Mouse (Mus musculus): ENCODE measurements at regions not wholly inside any gene's neighbourhood (a gene's known extent, or its start where the extent isn't known, plus 50 kb on each side); places are given as distances from the start of the nearest gene placed in this dataset.

GRCm38 (mm10) chr16:77252349-77252748 is 238.8 kb downstream of the Usp25 start:
- Histone ChIP-seq H3K27ac (ENCODE audit: low read depth, low read length) (no peak overlapping the region), H3K27me3 (ENCODE audit: control insufficient read depth, insufficient read depth, low read length) (no peaks in the 10 kb centered on the region), H3K9ac (ENCODE audit: low read depth, low read length) (no peak overlapping the region), H3K4me2 (replicated peaks; ENCODE audit: low read depth, low read length) (no peak overlapping the region), H3K4me1 (ENCODE audit: control insufficient read depth, insufficient read depth, low read length) (no peaks in the 10 kb centered on the region), H3K4me3 (ENCODE audit: low read length) (no peak overlapping the region), H3K9me3 (ENCODE audit: control insufficient read depth, low read length) (no peaks in the 10 kb centered on the region), H3K36me3 (ENCODE audit: control insufficient read depth, insufficient read depth, low read length) (no peaks in the 10 kb centered on the region)
- 55% methylated on average over 3 of the region's 3 CpGs for WGBS
- ATAC-seq (ENCODE audit: low FRiP score, low TSS enrichment), result no peak

DNA sequence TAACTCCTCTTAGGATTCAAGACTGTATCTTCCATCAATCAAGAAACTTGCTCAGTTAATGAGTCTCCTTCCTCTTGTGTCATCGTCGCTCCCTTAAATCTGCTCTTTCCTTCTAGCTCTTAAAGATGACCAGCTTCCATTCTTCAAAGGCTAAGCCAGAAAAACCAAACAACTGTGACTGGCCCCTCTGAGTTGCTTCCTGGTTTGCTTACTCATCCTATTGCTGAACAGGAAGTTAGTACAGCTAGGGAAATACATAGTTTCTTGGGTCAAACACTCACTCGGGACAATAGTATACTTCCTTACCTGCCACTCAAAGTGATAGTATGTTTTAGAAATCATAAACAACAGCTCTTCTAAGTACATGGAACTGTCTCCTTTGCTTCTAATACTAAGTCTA is 237.9 kb downstream of the Usp25 start:
- no peak overlapping the region for H3K27ac ChIP-seq (ENCODE audit: low read depth, low read length)
- 49% methylated on average over 3 of the region's 3 CpGs for WGBS

GRCm38 (mm10) chr16:77240876-77241275 is 227.4 kb downstream of the Usp25 start:
- WGBS, result 50% methylated on average over 6 of the region's 6 CpGs
- H3K4me3 ChIP-seq (ENCODE audit: low read length), result no peak overlapping the region

More for the DNA sequence above, 237.9 kb downstream of the Usp25 start:
- no peaks in the 10 kb centered on the region for H3K9me3 ChIP-seq (ENCODE audit: control insufficient read depth, low read length)
- H3K36me3 ChIP-seq (ENCODE audit: control insufficient read depth, insufficient read depth, low read length), result no peaks in the 10 kb centered on the region
- no peak overlapping the region for H3K4me3 ChIP-seq (ENCODE audit: low read length)
- no peak overlapping the region for H3K4me2 ChIP-seq (replicated peaks; ENCODE audit: low read depth, low read length)
- no peaks in the 10 kb centered on the region for H3K4me1 ChIP-seq (ENCODE audit: control insufficient read depth, insufficient read depth, low read length)
- no peak overlapping the region for H3K9ac ChIP-seq (ENCODE audit: low read depth, low read length)
- no peaks in the 10 kb centered on the region for H3K27me3 ChIP-seq (ENCODE audit: control insufficient read depth, insufficient read depth, low read length)
- no peak for ATAC-seq (ENCODE audit: low FRiP score, low TSS enrichment)

GRCm38 (mm10) chr16:77239176-77239790 is 225.8 kb downstream of the Usp25 start:
- Histone ChIP-seq H3K36me3 (ENCODE audit: control insufficient read depth, insufficient read depth, low read length) (no peaks in the 10 kb centered on the region), H3K4me2 (replicated peaks; ENCODE audit: low read depth, low read length) (no peak overlapping the region), H3K9ac (ENCODE audit: low read depth, low read length) (no peak overlapping the region), H3K9me3 (ENCODE audit: control insufficient read depth, low read length) (no peaks in the 10 kb centered on the region), H3K27me3 (ENCODE audit: control insufficient read depth, insufficient read depth, low read length) (no peaks in the 10 kb centered on the region), H3K4me3 (ENCODE audit: low read length) (no peak overlapping the region), H3K27ac (ENCODE audit: low read depth, low read length) (no peak overlapping the region), H3K4me1 (ENCODE audit: control insufficient read depth, insufficient read depth, low read length) (no peaks in the 10 kb centered on the region)
- ATAC-seq (ENCODE audit: low FRiP score, low TSS enrichment), result no peak
- WGBS, result 55% methylated on average over 9 of the region's 9 CpGs

More at GRCm38 (mm10) chr16:77240876-77241275, 227.4 kb downstream of the Usp25 start:
- Histone ChIP-seq H3K36me3 (ENCODE audit: control insufficient read depth, insufficient read depth, low read length) (no peaks in the 10 kb centered on the region), H3K4me1 (ENCODE audit: control insufficient read depth, insufficient read depth, low read length) (no peaks in the 10 kb centered on the region), H3K27ac (ENCODE audit: low read depth, low read length) (no peak overlapping the region), H3K27me3 (ENCODE audit: control insufficient read depth, insufficient read depth, low read length) (no peaks in the 10 kb centered on the region), H3K4me2 (replicated peaks; ENCODE audit: low read depth, low read length) (no peak overlapping the region), H3K9ac (ENCODE audit: low read depth, low read length) (no peak overlapping the region), H3K9me3 (ENCODE audit: control insufficient read depth, low read length) (no peaks in the 10 kb centered on the region)
- ATAC-seq (ENCODE audit: low FRiP score, low TSS enrichment), result no peak

DNA sequence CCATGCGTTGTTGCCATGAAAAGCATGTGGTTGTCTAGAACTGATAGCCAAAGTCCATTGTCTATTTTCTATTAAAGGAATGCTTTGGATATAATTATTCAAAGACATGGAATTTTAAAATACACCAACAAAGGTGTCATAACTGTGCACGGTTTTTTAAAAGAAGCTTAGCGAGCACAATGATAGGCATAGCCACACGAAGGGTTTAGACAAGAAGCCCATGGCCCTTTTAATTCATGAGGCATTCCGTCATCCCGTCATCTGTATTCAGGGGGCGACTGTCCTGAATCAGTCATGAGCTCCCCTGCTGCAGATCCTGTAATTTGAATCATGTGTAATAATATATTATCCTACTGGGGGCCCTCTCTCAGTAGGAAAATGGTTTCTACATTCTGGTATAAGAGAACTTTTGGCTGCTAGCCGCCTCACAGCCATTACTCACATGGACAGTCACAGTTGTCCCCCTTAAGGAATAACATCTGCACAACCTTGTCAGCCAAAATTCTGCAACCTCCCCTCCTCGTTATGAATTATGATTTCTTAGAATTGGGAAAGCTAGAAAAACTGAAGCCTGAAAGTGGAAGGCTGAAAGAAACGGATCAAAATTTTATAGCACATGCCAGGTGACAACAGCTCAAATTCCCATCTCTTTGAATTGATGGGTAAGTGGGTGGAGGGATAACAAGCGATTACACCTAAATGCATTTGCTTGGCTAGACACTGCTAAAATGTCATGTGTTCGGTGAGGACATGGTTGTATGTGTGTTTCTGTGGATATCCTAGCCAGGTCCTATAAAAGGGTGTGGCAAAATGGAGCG is 225.1 kb downstream of the Usp25 start:
- Histone ChIP-seq H3K36me3 (ENCODE audit: control insufficient read depth, insufficient read depth, low read length) (no peaks in the 10 kb centered on the region), H3K9ac (ENCODE audit: low read depth, low read length) (no peak overlapping the region), H3K27ac (ENCODE audit: low read depth, low read length) (no peak overlapping the region), H3K27me3 (ENCODE audit: control insufficient read depth, insufficient read depth, low read length) (no peaks in the 10 kb centered on the region), H3K4me2 (replicated peaks; ENCODE audit: low read depth, low read length) (no peak overlapping the region), H3K9me3 (ENCODE audit: control insufficient read depth, low read length) (no peaks in the 10 kb centered on the region), H3K4me3 (ENCODE audit: low read length) (no peak overlapping the region), H3K4me1 (ENCODE audit: control insufficient read depth, insufficient read depth, low read length) (no peaks in the 10 kb centered on the region)
- whole genome bisulfite sequencing, result 56% methylated on average over 13 of the region's 13 CpGs
- ATAC-seq (ENCODE audit: low FRiP score, low TSS enrichment), result no peak

- Histone ChIP-seq H3K9me3 (ENCODE audit: control insufficient read depth, low read length) (no peaks in the 10 kb centered on the region), H3K4me1 (ENCODE audit: control insufficient read depth, insufficient read depth, low read length) (no peaks in the 10 kb centered on the region), H3K27me3 (ENCODE audit: control insufficient read depth, insufficient read depth, low read length) (no peaks in the 10 kb centered on the region), H3K36me3 (ENCODE audit: control insufficient read depth, insufficient read depth, low read length) (no peaks in the 10 kb centered on the region), H3K27ac (ENCODE audit: low read depth, low read length) (no peak overlapping the region), H3K4me3 (ENCODE audit: low read length) (no peak overlapping the region), H3K9ac (ENCODE audit: low read depth, low read length) (no peak overlapping the region), H3K4me2 (replicated peaks; ENCODE audit: low read depth, low read length) (no peak overlapping the region)
- 72% methylated on average over 7 of the region's 7 CpGs for WGBS
- ATAC-seq (ENCODE audit: low FRiP score, low TSS enrichment), result no peak
Observed at GRCm38 (mm10) chr16:77237631-77238357, 224.3 kb downstream of the Usp25 start.

DNA sequence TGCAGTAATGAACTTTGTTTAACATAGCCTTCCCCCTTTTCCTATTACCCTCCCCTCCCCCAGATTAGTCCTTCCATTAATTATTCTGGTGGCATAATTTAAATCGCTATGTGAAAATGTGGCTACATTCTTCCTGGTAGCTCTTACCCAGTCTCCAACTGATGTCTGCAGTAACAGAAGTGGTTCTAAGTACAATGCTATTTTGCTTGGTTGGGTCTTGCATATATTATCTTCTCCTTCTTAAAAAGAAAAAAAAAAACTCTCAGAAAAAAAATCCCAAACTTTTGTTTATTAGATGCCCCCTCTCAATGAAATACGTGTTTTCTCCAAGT is 223.7 kb downstream of the Usp25 start:
- Histone ChIP-seq H3K4me1 (ENCODE audit: control insufficient read depth, insufficient read depth, low read length) (no peaks in the 10 kb centered on the region), H3K4me3 (ENCODE audit: low read length) (no peak overlapping the region), H3K27ac (ENCODE audit: low read depth, low read length) (no peak overlapping the region), H3K9ac (ENCODE audit: low read depth, low read length) (no peak overlapping the region), H3K4me2 (replicated peaks; ENCODE audit: low read depth, low read length) (peak overlapping the region; percentile 19; the same call in 1 of the 2 replicates), H3K36me3 (ENCODE audit: control insufficient read depth, insufficient read depth, low read length) (no peaks in the 10 kb centered on the region), H3K9me3 (ENCODE audit: control insufficient read depth, low read length) (no peaks in the 10 kb centered on the region), H3K27me3 (ENCODE audit: control insufficient read depth, insufficient read depth, low read length) (no peaks in the 10 kb centered on the region)
- ATAC-seq (ENCODE audit: low FRiP score, low TSS enrichment), result no peak
- WGBS, result 76% methylated on average over 2 of the region's 2 CpGs

DNA sequence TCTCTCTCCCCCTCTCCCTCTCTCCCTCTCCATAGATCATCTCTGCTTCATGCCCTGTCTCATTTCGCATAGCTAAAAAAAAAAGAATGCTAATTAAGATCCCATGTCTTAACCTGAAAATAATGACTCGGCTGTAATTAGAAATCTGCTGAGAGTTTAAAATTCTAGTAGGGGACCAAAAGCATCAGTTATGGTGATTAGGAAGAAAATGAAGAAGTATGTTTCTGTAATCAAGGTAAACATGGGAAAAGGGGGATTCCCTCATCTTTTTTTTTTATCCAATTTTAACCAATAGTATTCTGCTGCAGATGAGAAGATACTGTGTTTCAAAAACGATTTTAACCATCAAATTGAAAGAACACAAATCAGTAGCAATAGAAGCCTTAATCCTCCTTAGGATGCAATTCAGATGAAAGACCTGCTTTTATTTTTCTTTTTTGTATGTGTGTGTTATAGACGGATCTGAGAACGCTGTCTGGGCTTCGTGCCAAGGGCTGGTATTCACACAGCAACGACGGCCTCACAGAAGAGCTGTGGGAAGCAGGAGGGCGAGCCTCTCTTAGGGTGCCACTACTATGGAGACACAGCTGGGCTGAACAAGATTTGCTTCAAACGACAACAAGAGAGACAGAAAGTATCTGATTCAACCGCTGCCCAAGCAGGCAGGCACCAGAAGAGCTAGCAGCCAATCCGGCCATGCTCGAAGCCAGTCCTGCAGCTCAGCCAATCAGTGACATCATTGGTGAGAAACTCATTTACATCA is 223.2 kb downstream of the Usp25 start:
- peak; percentile 46; the same call in 1 of the 2 replicates for ATAC-seq (ENCODE audit: low FRiP score, low TSS enrichment)
- WGBS, result 53% methylated on average over 13 of the region's 13 CpGs
- H3K4me2 ChIP-seq (replicated peaks; ENCODE audit: low read depth, low read length), result peak overlapping the region; percentile 19; the same call in 1 of the 2 replicates
- no peak overlapping the region for H3K4me3 ChIP-seq (ENCODE audit: low read length)
- no peak overlapping the region for H3K9ac ChIP-seq (ENCODE audit: low read depth, low read length)
- no peaks in the 10 kb centered on the region for H3K27me3 ChIP-seq (ENCODE audit: control insufficient read depth, insufficient read depth, low read length)
- no peaks in the 10 kb centered on the region for H3K36me3 ChIP-seq (ENCODE audit: control insufficient read depth, insufficient read depth, low read length)
- no peaks in the 10 kb centered on the region for H3K4me1 ChIP-seq (ENCODE audit: control insufficient read depth, insufficient read depth, low read length)
- H3K9me3 ChIP-seq (ENCODE audit: control insufficient read depth, low read length), result no peaks in the 10 kb centered on the region
- H3K27ac ChIP-seq (ENCODE audit: low read depth, low read length), result no peak overlapping the region
